Mouse (Mus musculus) stomach, postnatal 0 days (tissue): ENCODE data around the gene Nf1.

Source experiments
- CTCF ChIP-seq: IDR thresholded peaks from 2 replicates; pipeline ENCODE4 v1.5.1; 2016; ENCODE audit warnings: antibody characterized with exemption, low read depth, mild to moderate bottlenecking, moderate library complexity
- EP300 ChIP-seq: optimal IDR thresholded peaks from 2 replicates; pipeline ENCODE3; 2016; ENCODE audit warnings: antibody characterized with exemption

GRCm38 (mm10) chr11:79515798-79516197 lies 176.3 kb downstream of the Nf1 start:
- TF ChIP-seq EP300 (no peak), CTCF (no peak)
